Mouse (Mus musculus) kidney, adult 2 months (tissue): ENCODE data around the gene Ap4s1.

Source experiments
- CTCF ChIP-seq: fragments of 200-500 bp; conservative IDR thresholded peaks from 2 replicates; pipeline ENCODE4 v1.5.1; 2011; ENCODE audit warnings: low read depth, mild to moderate bottlenecking, control low read depth, low read length, moderate library complexity, mixed read lengths; ENCODE audit not compliant: insufficient read depth, insufficient read length
- POLR2A ChIP-seq: fragments of 200-500 bp; IDR thresholded peaks from one replicate; pipeline ENCODE4 v1.6.1; 2011; ENCODE audit warnings: low read depth, low read length, control low read depth

GRCm38 (mm10) chr12:51759374-51759773, 68.5 kb downstream of the Ap4s1 start:
- TF ChIP-seq CTCF, result no peak
- no peak for TF ChIP-seq POLR2A
